Mouse (Mus musculus) MEL (cell line): ENCODE measurements around the gene Sh2b3. TPM values are rescaled to one million over a fixed set of nuclear protein-coding genes. Genes with fewer than 3 reads are reported as not detected.

Experiments used
- DNase-seq: peaks from one replicate; pipeline ENCODE4 v3.0.0; 2011; ENCODE audit warnings: low read depth, low spot score
- H3K27ac ChIP-seq: 2 replicates; pipeline ENCODE4 v1.5.1; 2012; ENCODE audit warnings: low read depth, mild to moderate bottlenecking, control low read depth, low read length, moderate library complexity; ENCODE audit not compliant: control insufficient read depth
- H3K27me3 ChIP-seq, 2 experiments: fragments of 150-350 bp in 1 of 2; sonication (generic) in 1 of 2; 2 replicates each; pipeline ENCODE4 v1.6.1; 2012; ENCODE audit warnings: low read length in 2 of 2, mild to moderate bottlenecking in 2 of 2, improper control_type of control experiment in 1 of 2, moderate library complexity in 1 of 2; ENCODE audit not compliant: insufficient read depth in 2 of 2, control insufficient read depth in 1 of 2
- H3K36me3 ChIP-seq, 2 experiments: 2 replicates each; pipeline ENCODE4 v1.6.1; 2012 to 2014; ENCODE audit warnings: low read length in 2 of 2, improper control_type of control experiment in 1 of 2, inconsistent platforms in 1 of 2, mild to moderate bottlenecking in 1 of 2; ENCODE audit not compliant: insufficient read depth in 2 of 2, control insufficient read depth in 1 of 2
- H3K4me1 ChIP-seq, 2 experiments: fragments of 150-350 bp in 1 of 2; sonication (generic) in 1 of 2; 2 replicates each; pipeline ENCODE4 v1.6.1; 2012; ENCODE audit warnings: low read length in 2 of 2, improper control_type of control experiment in 1 of 2, mild to moderate bottlenecking in 1 of 2; ENCODE audit not compliant: insufficient read depth in 2 of 2, control insufficient read depth in 1 of 2
- H3K4me3 ChIP-seq, 2 experiments: fragments of 150-350 bp in 1 of 2; sonication (generic) in 1 of 2; 2 replicates each; pipeline ENCODE4 v1.5.1; 2012; ENCODE audit warnings: low read depth in 2 of 2, low read length in 2 of 2, mild to moderate bottlenecking in 2 of 2, moderate library complexity in 2 of 2, control low read depth in 1 of 2, improper control_type of control experiment in 1 of 2; ENCODE audit not compliant: control insufficient read depth in 1 of 2, insufficient read depth in 1 of 2
- H3K79me2 ChIP-seq: 2 replicates; pipeline ENCODE4 v1.6.1; 2012; ENCODE audit warnings: mild to moderate bottlenecking, low read length, moderate library complexity; ENCODE audit not compliant: control insufficient read depth, poor library complexity, insufficient read depth
- H3K9ac ChIP-seq: 2 replicates; pipeline ENCODE4 v1.6.1; 2012; ENCODE audit warnings: low read depth, mild to moderate bottlenecking, control low read depth, low read length, moderate library complexity; ENCODE audit not compliant: control insufficient read depth, poor library complexity, severe bottlenecking
- H3K9me3 ChIP-seq: fragments of 150-350 bp; sonication (generic); replicated peaks from 2 replicates; pipeline ENCODE4 v1.6.1; 2012; ENCODE audit warnings: mild to moderate bottlenecking, low read length, improper control_type of control experiment, moderate library complexity; ENCODE audit not compliant: insufficient read depth
- BHLHE40 ChIP-seq: IDR thresholded peaks from 2 replicates; pipeline ENCODE4 v1.6.1; 2012; ENCODE audit warnings: low read depth, mild to moderate bottlenecking, inconsistent platforms, low read length, improper control_type of control experiment, borderline replicate concordance
- CHD1 ChIP-seq: IDR thresholded peaks from 2 replicates; pipeline ENCODE4 v1.6.1; 2012; ENCODE audit warnings: low read depth, mild to moderate bottlenecking, inconsistent platforms, low read length, improper control_type of control experiment
- CTCF ChIP-seq, 3 experiments: IDR thresholded peaks in 2 of 3; conservative IDR thresholded peaks in 1 of 3; 2 replicates each; pipeline ENCODE4 v1.5.1; 2011 to 2012; ENCODE audit warnings: low read length in 3 of 3, low read depth in 2 of 3, mild to moderate bottlenecking in 2 of 3, improper control_type of control experiment in 1 of 3, inconsistent platforms in 1 of 3, mixed read lengths in 1 of 3, moderate library complexity in 1 of 3; ENCODE audit not compliant: control insufficient read depth in 1 of 3, insufficient read depth in 1 of 3, poor library complexity in 1 of 3, severe bottlenecking in 1 of 3
- EP300 ChIP-seq, 2 experiments: IDR thresholded peaks; 2 replicates each; pipeline ENCODE4 v1.6.1; 2011; ENCODE audit warnings: improper control_type of control experiment in 2 of 2, low read length in 2 of 2, low read depth in 1 of 2, mild to moderate bottlenecking in 1 of 2
- ETS1 ChIP-seq: IDR thresholded peaks from 2 replicates; pipeline ENCODE4 v1.6.1; 2012; ENCODE audit warnings: low read depth, mild to moderate bottlenecking, inconsistent platforms, low read length, improper control_type of control experiment, moderate library complexity
- GABPA ChIP-seq: IDR thresholded peaks from 2 replicates; pipeline ENCODE4 v1.6.1; 2012; ENCODE audit warnings: low read depth, mild to moderate bottlenecking, inconsistent platforms, low read length, improper control_type of control experiment, moderate library complexity
- JUND ChIP-seq: IDR thresholded peaks from 2 replicates; pipeline ENCODE4 v1.6.1; 2011; ENCODE audit warnings: low read depth, mild to moderate bottlenecking, improper control_type of control experiment, low read length
- KAT2A ChIP-seq: conservative IDR thresholded peaks from 2 replicates; pipeline ENCODE4 v1.6.1; 2012; ENCODE audit warnings: low read depth, low read length, improper control_type of control experiment, inconsistent platforms
- MEF2A ChIP-seq: IDR thresholded peaks from 2 replicates; pipeline ENCODE4 v1.6.1; 2014; ENCODE audit warnings: low read depth, mild to moderate bottlenecking, inconsistent platforms, low read length, improper control_type of control experiment; ENCODE audit not compliant: poor library complexity, insufficient replicate concordance, severe bottlenecking; ENCODE audit errors: extremely low read depth
- MYC ChIP-seq: IDR thresholded peaks from 2 replicates; pipeline ENCODE4 v1.6.1; 2011; ENCODE audit warnings: low read depth, mild to moderate bottlenecking, low read length, improper control_type of control experiment, moderate library complexity
- NELFE ChIP-seq: IDR thresholded peaks from 2 replicates; pipeline ENCODE4 v1.6.1; 2011; ENCODE audit warnings: low read depth, low read length, improper control_type of control experiment
- NRF1 ChIP-seq: IDR thresholded peaks from 2 replicates; pipeline ENCODE4 v1.6.1; 2014; ENCODE audit warnings: low read depth, mild to moderate bottlenecking, inconsistent platforms, low read length, improper control_type of control experiment, moderate library complexity; ENCODE audit not compliant: poor library complexity, insufficient read depth, severe bottlenecking
- POLR2A ChIP-seq, 2 experiments: IDR thresholded peaks; 2 replicates each; pipeline ENCODE4 v1.6.1; 2011 to 2012; ENCODE audit warnings: low read length in 2 of 2, mild to moderate bottlenecking in 2 of 2, control low read depth in 1 of 2, improper control_type of control experiment in 1 of 2, low read depth in 1 of 2, moderate library complexity in 1 of 2; ENCODE audit not compliant: control insufficient read depth in 1 of 2, insufficient read depth in 1 of 2, poor library complexity in 1 of 2
- POLR2AphosphoS2 ChIP-seq: IDR thresholded peaks from 2 replicates; pipeline ENCODE4 v1.6.1; 2011; ENCODE audit warnings: low read length, improper control_type of control experiment
- POLR2AphosphoS5 ChIP-seq: IDR thresholded peaks from 2 replicates; pipeline ENCODE4 v1.6.1; 2012; ENCODE audit warnings: low read depth, borderline replicate concordance, mild to moderate bottlenecking, inconsistent platforms, low read length, moderate library complexity, mixed read lengths
- RAD21 ChIP-seq: IDR thresholded peaks from 2 replicates; pipeline ENCODE4 v1.6.1; 2011; ENCODE audit warnings: mild to moderate bottlenecking, low read depth, low read length, improper control_type of control experiment
- RCOR1 ChIP-seq: IDR thresholded peaks from 2 replicates; pipeline ENCODE4 v1.6.1; 2012; ENCODE audit warnings: low read depth, mild to moderate bottlenecking, inconsistent platforms, low read length, improper control_type of control experiment
- TCF12 ChIP-seq: IDR thresholded peaks from 2 replicates; pipeline ENCODE4 v1.6.1; 2014; ENCODE audit warnings: low read depth, mild to moderate bottlenecking, inconsistent platforms, low read length, improper control_type of control experiment, moderate library complexity
- USF1 ChIP-seq: IDR thresholded peaks from 2 replicates; pipeline ENCODE4 v1.6.1; 2014; ENCODE audit warnings: low read depth, mild to moderate bottlenecking, inconsistent platforms, low read length, improper control_type of control experiment, moderate library complexity
- ZC3H11A ChIP-seq: IDR thresholded peaks from 2 replicates; pipeline ENCODE4 v1.6.1; 2012; ENCODE audit warnings: low read depth, mild to moderate bottlenecking, inconsistent platforms, low read length, improper control_type of control experiment
- ZNF384 ChIP-seq: IDR thresholded peaks from 2 replicates; pipeline ENCODE4 v1.6.1; 2012; ENCODE audit warnings: low read depth, mild to moderate bottlenecking, inconsistent platforms, low read length, improper control_type of control experiment
- polyA plus RNA-seq, 2 experiments: library from polyadenylated mRNA; stranded (reverse) in 1 of 2; unstranded in 1 of 2; fragments of >175 nt in 1 of 2; fragments of >200 nt in 1 of 2; gene quantifications; 2 replicates each; pipeline versions ENCODE4 v1.2.1 to v1.2.4; 2012; ENCODE audit warnings: low replicate concordance in 2 of 2, low read depth in 1 of 2; ENCODE audit not compliant: insufficient read length in 2 of 2, insufficient read depth in 1 of 2, missing spikeins in 1 of 2
- total RNA-seq: library from RNA; depleted of rRNA; stranded (reverse); fragments of 300-350 nt; gene quantifications from 2 replicates; pipeline ENCODE4 v1.2.3, GENCODE M21; 2012

The Sh2b3 gene
- total and polyA plus RNA-seq, 3 experiments: 14.0 to 43.2 TPM; not detected in 1

GRCm38 (mm10) chr5:121841973-121842372 lies 4.5 kb upstream of the Sh2b3 start:
- no peak for TF ChIP-seq GABPA
- TF ChIP-seq EP300 (IDR thresholded peaks at IDR 0.05; ENCODE audit: low read depth in 1 of 2, low read length in 2 of 2): no peak
- no peak for TF ChIP-seq USF1
- no peak for TF ChIP-seq MYC
- no peak for TF ChIP-seq POLR2AphosphoS5
- no peak for TF ChIP-seq ZC3H11A
- no peak for TF ChIP-seq CTCF (IDR thresholded peaks at IDR 0.05 in 2 of 3, conservative IDR thresholded peaks at IDR 0.05 in 1 of 3; ENCODE audit: control insufficient read depth in 1 of 3, insufficient read depth in 1 of 3, low read depth in 2 of 3, low read length in 3 of 3, poor library complexity in 1 of 3, severe bottlenecking in 1 of 3)
- TF ChIP-seq CHD1: no peak

DNA sequence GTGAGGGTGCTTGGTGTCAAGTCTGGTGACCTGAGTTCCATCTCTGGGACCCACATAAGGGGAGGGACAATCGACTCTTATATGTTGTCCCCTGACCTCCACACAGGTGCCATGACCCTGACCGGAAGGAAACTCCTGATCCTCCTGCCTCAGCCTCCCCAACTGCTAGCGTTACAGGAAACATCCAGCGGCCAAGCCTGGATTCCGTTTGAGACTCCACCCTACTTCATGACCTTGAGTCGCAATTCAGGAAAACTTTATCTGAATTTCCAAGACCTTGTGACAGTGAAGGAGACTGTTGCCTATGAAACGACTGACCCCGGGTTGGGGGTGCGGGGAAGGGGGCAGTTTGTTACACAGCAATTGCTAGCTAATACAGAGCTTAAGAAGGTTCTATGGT lies 4.1 kb upstream of the Sh2b3 start:
- no peaks in the 10 kb centered on the region for H3K9me3 ChIP-seq
- no peak overlapping the region for H3K4me3 ChIP-seq
- peaks cover 0 to 3% of the 10 kb centered on the region in 2 experiments; a peak in 1 of 4 replicates for H3K36me3 ChIP-seq
- TF ChIP-seq ZNF384 (no peak), NRF1 (no peak), EP300 (IDR thresholded peaks at IDR 0.05; ENCODE audit: low read depth in 1 of 2, low read length in 2 of 2) (no peak), KAT2A (no peak), RCOR1 (no peak), RAD21 (no peak), ETS1 (no peak), POLR2AphosphoS2 (no peak), BHLHE40 (no peak), USF1 (no peak), NELFE (no peak), MEF2A (no peak), TCF12 (no peak), POLR2A (IDR thresholded peaks at IDR 0.05; ENCODE audit: control insufficient read depth in 1 of 2, insufficient read depth in 1 of 2, low read depth in 1 of 2, low read length in 2 of 2, poor library complexity in 1 of 2) (no peak), JUND (no peak)
- H3K4me1 ChIP-seq: peaks cover 0 to 19% of the 10 kb centered on the region in 2 experiments; a peak in 2 of 4 replicates
- H3K27ac ChIP-seq: no peak overlapping the region
- H3K9ac ChIP-seq: no peak overlapping the region
- H3K27me3 ChIP-seq: no peaks in the 10 kb centered on the region
- no peak for DNase-seq
- H3K79me2 ChIP-seq: peaks cover 4% of the 10 kb centered on the region

More at GRCm38 (mm10) chr5:121841973-121842372, 4.5 kb upstream of the Sh2b3 start:
- H3K36me3 ChIP-seq: peaks cover 0 to 3% of the 10 kb centered on the region in 2 experiments; a peak in 1 of 4 replicates
- H3K4me3 ChIP-seq: peak overlapping the region in 1 of 2 experiments; percentile 83; a peak in 2 of 4 replicates
- peak; percentile 48 for DNase-seq
- peak overlapping the region; percentile 81; the same call in 1 of the 2 replicates for H3K9ac ChIP-seq
- no peaks in the 10 kb centered on the region for H3K27me3 ChIP-seq
- H3K4me1 ChIP-seq: peaks cover 0 to 19% of the 10 kb centered on the region in 2 experiments; a peak in 2 of 4 replicates
- no peaks in the 10 kb centered on the region for H3K9me3 ChIP-seq
- H3K27ac ChIP-seq: no peak overlapping the region
- H3K79me2 ChIP-seq: peaks cover 3% of the 10 kb centered on the region; the same call in 1 of the 2 replicates
